Mouse (Mus musculus): ENCODE data around the gene Myrfl. TPM values are rescaled to one million over a fixed set of nuclear protein-coding genes. Genes with fewer than 3 reads are reported as not detected.
A peak's percentile ranks its signal among the peaks of the same experiment; 100 is the strongest.

Myrfl gene
- total RNA-seq, 2 experiments from 2014 or later = 0.14 to 0.20 TPM

DNA sequence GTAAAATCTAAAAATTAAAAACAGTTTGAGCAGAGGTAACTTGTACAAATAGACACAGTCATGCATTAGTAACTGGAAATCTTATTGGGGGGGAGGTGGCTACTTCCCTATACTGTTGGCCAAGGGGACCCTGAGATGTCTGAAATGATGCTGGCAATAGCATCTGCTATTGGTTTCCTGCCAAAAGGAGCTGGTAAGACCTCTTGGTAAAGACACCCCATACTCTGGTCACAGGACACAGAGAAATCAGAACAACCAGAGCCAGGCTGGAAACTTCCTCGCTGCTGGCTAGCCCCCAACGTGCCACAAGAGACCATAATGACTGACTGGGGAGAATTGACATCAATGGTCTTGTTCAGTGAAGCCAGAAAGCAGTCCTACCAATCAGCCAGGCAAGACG lies 55.2 kb downstream of the Myrfl start:
- intact Hi-C loops (cut with DNase I) = no loop called here
- peak; percentile 31 for DNase-seq

DNA sequence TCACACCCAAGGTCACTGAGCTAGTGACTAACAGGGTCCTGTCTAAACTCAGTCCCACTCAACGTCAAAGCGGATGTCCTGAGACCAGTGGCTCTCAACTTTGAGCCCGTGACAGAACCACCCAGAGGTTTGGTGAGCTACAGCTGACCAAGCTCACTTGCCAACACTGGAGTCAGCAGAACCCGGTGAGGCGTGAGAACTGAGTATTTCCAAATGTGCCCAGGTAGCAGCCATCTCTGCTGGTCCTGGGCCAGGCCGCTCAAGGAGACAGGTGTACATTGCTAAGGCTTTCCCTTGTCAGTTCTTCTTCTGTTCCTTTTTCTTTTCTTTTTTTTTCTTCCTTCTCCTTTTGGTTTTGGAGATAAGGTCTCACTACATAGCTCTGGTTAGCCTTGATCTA lies 66.0 kb downstream of the Myrfl start:
- intact Hi-C loops (cut with DNase I) = no loop called here
- no peak for DNase-seq

DNA sequence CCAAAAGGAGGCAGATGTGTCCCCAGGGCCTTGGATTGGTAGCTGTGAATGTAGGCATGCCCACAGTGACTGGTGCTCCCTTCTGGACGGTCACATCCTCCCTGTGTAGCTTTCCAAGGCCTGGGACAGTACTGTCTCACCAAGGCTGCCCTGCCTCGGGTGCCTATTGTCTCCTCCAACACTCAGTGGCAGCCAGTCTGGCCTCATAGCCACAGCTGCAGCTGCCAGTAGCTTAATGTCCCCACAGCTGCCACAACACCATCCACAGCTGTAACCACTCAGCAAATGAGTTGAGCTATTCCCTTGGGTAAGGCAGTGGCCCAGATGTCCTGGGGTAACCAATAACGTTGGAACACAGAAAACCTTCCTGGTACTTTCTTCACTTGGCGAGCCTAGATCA lies 68.6 kb downstream of the Myrfl start:
- no peak for DNase-seq

DNA sequence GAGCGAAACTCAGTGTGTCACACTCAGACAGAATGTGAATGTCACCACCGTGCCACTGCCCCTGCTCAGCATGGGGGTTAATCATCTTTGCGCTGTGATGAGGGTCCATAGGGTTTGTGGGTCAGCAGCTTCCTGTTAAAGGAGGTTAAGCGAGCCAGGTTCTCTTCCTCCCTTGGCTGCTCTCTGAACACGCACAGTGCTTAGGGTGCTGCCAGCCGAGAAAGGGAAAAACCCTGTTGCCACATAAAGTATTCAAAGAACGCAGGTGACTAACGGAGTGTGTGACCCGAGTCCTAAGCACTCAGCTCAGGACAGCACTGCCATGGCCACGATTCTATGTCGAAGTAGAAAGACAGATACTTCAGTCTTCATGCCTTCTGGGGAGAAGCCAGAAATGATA lies 69.4 kb downstream of the Myrfl start:
- DNase-seq = no peak
- intact Hi-C loops (cut with DNase I) = no loop called here

More for the DNA sequence above, 68.6 kb downstream of the Myrfl start:
- intact Hi-C loops (cut with DNase I) = no loop called here

DNA sequence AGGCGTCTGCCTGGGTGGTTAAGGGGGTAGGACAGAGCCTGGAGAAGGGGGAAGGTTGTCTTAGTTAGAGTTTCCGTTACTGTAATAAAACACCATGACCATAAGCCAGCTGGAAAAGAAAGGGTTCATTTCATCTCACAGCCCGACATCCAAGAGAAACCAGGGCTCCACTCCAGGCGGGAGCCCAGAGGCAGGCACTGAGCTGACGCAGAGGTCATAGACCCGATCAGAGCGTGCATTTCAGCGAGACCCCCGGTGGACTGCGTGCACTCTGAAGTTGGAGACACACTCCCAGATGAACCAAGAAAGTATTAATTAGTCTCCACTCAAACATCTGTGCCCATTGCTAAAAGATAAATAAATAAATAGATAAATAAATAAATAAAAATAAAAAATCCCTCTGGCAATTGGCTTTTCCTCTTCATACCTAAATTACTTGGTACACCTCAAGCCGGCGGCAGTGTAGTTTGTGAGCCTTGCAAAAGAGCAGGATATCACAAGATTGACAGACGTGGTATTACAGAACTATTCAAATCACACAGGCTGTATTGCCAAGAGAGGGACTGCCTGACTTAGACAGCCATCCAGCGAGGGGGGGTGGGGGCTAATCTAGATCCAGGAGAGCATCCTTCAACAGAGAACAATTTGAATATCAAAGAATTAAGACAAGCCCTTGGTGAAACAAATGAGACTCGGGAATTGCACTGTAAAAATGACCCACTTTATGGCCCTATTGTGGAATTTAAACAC lies 81.2 kb downstream of the Myrfl start:
- DNase-seq = no peak
- intact Hi-C loops (cut with DNase I) = no loop called here

DNA sequence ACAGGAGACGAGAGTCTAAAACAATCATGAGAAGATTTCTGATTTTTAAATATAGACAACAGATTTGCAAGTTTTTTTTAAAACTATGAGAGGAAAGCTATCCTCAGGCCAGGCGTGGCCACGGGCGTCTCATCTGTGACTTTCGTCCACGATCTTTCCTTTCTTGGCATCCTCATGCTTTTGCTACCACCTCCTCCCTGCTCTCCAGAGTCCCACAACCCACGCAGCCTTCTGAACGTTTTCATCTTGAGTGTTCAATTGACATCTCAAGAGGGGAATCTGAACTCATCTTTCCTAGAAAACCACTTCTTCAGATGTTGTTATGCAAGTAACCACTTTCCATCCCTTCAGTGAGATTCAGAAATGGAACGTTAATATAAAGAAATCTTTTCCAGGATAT lies 83.6 kb downstream of the Myrfl start:
- DNase-seq = no peak
- intact Hi-C loops (cut with DNase I) = no loop called here

DNA sequence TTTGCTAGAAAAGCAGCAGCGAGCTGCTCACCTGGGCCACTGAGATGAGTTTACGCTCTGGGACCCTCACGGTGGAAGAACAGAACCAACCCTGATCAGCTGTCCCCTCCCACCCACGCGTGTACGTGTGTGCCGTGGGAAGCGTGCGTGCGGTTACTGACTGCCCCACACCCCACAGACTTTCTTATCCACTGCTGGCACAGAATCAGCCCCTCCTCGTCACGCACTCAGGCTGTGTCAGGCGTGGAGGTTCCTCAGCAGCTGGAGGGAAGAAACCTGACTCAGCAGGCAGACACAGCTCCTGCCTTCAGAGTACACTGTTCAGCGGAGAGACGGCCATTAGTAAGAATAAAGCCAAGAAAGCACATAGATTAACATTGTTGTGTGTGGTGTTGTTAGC lies 86.0 kb downstream of the Myrfl start:
- intact Hi-C loops (cut with DNase I) = no loop called here
- DNase-seq = no peak

DNA sequence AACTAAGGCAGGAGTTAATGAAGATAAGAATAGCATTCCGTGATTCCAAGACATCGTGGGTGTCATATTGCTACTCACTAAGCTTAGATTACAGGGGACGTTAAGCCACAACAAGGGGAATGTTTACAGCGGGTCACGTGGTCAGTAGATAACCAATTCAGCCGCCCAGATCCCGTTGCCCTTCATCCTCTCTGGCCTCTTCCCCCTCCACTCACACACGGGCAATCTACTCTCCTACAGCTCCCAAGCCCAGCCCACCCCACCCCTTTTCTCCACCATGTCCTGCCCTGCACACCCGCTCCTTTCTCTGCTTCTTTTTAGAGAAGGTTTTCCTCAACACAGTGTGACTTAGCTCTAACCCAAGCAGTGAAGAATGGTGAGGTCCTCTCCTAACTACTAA lies 87.3 kb downstream of the Myrfl start:
- intact Hi-C loops (cut with DNase I) = no loop called here
- DNase-seq = no peak

DNA sequence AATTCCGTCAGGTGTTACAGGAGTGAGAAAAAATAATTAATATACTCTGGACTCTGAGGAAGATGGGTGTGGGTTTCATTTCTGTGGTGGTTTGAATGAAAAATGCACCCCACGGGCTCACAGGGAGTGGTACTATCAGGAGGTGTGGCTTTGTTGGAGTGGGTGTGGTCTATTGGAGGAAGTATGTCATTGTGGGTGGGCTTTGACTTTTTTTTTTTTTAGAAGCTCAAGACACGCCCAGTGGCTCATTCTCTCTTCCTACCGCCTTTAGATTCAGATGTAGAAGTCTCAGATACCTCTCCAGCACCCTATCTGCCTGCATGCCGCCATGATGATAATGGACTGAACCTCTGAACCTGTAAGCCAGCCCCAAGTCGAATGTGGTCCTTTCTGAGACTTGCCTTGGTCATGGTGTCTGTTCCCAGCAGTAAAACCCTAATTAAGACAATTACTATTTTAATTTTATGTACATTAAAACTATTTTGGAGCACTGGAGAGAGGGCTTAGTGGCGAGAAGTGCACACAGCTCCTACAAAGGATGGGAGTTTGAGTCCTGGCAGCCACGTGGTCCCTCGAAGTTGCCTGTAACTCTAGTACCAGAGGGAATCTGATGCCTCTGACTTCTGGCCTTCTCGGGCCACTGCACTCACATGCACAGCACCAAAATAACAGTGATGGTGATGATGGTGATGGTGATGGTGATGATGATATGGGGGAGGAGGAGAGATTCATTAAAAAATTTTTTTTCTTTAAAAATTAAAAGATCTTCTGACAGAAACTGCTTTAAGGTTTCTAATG lies 88.0 kb downstream of the Myrfl start:
- intact Hi-C loops (cut with DNase I) = no loop called here
- no peak for DNase-seq

DNA sequence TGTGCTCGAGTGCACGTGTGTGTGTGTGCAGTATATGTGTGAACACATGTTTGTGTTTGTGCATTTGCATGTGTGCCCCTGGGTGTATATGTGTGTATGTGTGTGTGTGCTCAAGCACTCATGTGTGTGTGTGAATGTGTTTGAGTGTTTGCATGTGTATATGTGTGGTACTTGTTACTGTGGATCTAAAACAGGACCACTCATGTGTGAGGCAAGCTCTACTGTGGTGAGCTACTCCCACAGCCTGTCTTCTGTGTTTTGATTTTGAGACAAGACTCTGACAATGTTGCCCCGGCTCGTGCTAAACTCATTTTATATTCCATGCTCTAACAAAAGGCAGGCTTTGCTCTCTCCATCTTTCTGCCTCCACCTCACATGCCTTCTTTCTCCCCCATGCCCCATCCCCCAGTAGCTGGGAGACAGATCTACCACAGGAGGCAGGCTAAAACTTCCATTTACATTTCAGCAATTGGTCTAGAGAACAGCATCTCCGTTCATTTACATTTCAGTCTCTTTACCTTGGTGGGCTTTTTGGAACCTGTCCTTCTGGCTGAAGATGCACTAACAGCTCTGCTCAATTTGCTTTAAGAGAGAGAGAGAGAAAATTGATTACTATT lies 94.4 kb downstream of the Myrfl start:
- no peak for DNase-seq
- intact Hi-C loops (cut with DNase I) = no loop called here

DNA sequence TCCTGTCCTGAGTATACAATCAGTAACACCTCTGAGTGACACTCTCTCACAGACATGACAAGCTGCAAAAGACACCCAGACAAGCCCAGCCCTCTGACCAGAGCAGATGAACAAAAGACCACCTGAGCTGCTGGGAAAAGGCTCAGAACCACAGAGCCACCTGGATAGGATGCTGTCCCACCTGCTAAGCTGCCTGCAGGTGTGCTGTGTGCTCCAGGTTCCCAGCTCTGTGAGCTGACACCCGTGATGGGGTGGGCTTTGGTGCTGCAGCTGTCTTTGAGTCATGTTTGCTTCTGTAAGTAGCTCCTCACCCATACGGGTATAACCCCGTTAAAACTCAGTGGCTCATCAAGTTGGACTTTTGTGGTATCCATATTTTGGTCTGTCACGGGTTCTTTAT lies 95.4 kb downstream of the Myrfl start:
- intact Hi-C loops (cut with DNase I) = no loop called here
- DNase-seq = no peak

DNA sequence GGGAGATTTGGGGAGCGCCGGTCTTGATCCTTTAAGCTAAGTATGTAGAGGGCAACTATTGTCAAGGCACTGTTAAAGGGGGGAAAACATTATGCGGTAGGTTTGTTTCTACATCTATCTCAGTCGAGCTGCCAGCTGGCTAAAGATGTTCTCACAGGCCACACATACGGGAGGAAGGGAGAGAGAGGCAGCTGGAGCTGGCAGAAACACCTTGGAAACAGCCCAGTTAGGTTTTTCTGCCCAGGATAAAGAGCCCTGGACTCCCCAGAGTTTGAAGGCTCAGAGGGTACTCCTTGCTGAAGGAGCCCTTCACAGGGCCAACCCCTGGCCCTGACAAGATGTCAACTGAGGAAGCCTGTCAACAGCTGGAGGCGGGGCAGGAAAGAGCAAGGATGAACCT lies 100.7 kb downstream of the Myrfl start:
- intact Hi-C loops (cut with DNase I) = no loop called here
- DNase-seq = peak; percentile 23

DNA sequence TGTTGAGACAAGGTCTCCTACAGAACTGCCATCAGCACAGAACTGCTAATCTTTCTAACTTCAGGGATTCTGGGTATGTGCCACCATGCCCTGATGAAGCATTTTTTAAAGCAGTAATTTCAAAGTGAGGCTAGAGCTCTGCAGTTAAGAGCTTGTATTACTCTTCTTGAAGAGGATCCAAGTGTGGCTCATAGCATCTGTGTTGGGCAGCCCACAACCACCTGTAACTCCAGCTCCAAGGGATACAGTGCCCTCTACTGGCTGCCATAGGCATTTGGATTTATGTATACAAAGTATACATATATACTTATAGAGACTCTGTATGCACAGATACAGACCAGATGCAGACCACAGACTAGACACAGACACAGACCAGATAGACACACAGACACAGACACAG lies 107.6 kb downstream of the Myrfl start:
- DNase-seq = peak; percentile 29
- intact Hi-C loops (cut with DNase I) = no loop called here

DNA sequence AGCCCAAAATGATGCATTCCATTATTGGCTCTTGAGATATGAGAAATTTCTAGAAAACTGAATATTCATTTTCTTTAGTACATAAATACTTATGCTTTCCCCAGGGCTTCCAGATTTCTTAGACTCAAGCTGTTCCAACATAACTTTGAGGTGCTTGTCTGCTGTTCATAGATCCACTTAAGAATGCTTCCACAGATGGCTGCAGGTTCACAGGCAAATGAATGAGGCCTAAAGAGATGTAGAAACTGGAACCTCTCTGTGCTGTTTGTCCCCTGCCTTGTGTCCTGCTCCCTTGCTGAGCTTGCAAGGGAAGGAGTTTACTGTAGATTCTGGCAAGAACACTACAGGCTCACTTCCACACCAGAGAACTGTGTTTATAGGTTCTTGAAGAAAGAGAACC lies 108.3 kb downstream of the Myrfl start:
- no peak for DNase-seq
- intact Hi-C loops (cut with DNase I) = no loop called here

DNA sequence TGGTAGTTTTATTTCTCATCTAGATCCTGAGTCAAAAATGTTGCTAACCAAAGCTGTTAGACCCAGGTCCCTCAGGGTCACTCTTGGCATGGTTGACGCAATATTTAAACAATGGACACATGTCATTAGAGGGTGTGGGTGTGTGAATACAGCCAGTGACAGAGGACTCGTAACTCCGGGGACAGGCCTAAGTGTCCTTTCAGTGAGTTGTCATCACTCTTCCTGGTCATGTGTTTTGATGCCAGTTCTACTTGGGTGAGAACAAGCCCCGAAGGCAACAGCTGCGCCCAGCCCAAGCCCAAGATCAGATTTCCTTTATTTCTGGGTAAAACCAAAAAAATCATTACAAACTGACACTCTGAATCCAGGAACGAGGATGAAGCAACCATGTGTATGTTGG lies 112.6 kb downstream of the Myrfl start:
- intact Hi-C loops (cut with DNase I) = no loop called here
- DNase-seq = no peak

DNA sequence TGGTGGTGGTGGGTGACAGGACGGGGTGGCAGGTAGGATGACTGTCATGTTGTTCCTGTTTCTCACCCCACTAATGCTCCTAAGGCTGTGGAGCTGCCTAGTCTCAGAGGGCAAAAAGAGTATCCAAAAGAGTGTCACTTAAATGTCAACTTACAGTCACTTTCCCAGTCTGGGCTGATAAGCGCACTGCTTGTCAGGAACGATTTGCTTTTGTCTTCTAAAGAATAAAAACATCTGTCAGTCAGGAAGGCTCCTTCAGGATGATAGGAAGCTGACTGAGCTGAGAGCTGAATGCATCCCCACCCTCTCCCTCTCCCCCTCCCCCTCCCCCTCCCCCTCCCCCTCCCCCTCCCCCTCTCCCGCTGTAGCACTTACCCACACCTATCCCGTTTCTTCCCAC lies 113.7 kb downstream of the Myrfl start:
- intact Hi-C loops (cut with DNase I) = no loop called here
- no peak for DNase-seq

DNA sequence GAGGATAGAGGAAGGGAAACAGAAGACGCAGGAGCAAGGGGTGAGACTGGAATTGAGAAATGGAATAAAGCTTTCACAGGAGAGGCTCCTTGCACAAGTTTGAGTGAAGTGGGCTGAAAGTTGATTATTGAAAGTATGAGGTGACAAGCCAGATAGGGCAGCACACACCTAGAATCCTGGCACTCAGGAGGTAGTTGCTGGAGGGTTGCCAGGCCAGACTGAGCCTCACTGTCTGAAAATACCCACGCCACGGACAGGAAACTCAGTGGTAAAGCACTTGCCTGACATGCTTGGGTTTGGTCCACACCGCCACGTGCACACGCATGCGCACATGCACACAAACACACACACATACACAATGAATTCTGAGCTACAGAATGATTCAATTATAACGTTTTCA lies 118.8 kb downstream of the Myrfl start:
- intact Hi-C loops (cut with DNase I) = no loop called here
- no peak for DNase-seq

DNA sequence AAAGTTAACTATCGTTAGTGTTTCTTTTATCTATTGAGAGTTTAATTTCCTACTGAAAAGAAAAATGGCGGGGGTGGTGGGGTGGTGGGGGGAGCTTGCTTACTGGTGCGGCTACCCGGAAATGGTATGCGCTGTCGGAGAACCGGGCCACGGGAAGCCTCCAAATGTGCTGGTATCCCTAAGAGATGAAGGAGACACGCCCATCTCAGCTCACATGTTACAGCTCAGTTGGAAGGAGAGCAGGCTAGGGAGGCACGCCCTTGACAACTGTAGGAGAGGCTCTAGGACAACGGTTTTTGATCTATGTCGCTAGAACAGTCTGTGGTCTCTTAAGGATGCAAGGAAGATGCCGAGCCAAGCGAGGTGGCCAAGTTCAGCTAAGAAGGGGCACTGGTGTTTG lies 119.9 kb downstream of the Myrfl start:
- DNase-seq = no peak
- intact Hi-C loops (cut with DNase I) = no loop called here

DNA sequence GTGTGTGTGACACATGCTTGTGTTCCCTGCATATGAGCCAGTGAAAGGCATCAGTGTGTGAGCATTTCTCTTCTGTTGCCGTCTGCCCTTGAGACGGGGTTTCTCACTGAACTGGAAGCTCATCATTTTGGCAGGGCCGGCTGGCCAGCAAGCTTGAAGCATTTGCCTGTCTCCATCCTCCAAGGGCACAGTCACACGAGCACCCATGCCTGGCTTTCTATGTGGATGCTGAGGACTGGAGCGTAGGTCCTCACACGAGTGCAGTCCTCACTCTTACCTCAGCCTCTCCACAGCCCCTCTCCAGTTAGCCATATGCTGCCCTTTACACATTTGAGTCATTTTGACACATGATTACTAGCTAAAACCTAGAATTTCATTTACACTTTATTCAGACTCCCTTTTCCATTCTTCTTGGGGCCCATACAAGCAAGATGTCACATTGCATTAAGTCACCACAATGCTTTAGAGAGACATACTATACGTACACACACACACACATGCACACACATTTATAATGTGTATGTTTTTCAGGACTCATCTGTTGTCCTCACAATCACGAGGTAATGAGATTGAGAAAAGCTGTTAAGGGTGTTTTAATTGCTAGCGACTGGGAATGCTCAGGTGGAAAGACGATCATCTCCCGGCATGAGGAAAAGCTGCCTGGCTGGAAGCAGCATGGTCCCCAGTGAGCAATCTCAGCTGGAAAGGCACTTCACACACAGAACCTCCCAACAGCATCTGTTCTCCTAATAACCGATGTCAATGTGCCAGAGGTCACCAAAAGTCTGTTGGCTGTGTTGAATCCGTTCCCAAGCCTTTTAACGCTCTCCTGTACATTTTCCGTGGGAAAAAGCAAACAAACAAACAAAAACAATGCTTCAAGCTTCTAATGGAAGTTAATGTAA lies 122.6 kb downstream of the Myrfl start:
- peak; percentile 73 for DNase-seq
- intact Hi-C loops (cut with DNase I) = no loop called here

DNA sequence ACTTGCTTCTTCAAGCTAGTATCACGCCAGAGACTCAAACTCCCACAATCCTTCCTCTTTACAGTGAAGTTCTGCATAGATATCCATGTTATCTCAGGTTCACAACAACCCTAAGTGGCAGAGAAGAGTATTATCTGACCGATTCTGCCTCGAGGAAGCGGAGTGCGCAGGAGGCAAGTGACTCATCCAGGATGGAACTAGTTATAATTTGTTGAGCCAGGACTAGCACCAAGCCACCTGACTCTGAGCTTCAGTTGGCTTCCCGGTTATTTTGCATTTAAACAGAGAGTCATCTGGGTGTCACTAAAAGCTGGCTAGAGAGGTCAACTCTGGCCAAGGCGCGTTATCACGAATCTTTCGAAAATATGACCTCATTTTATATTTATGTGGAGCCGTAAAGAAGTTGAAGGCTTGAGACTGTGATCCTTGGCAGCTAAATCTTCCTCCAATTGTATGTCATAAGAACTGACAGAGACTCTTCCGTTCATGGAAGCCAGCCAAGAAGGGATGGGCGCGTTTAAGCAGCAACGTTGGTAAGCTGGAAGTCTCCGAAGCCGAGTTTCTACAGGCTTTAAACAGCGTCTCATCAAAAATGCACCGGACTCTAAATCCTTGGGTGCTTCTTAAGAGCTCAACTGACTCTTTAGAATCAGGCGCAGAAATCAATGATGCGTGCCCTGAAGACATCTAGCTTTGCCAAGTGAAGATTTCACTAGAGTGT lies 125.3 kb downstream of the Myrfl start:
- intact Hi-C loops (cut with DNase I) = no loop called here
- peak; percentile 60 for DNase-seq

Measured in left cerebral cortex, postnatal 4 days (tissue).